Mouse (Mus musculus) brain, embryonic 14.5 days (tissue): ENCODE results near the gene Nudt12.

Source experiments
- CTCF ChIP-seq: fragments of 200-500 bp; IDR thresholded peaks from 2 replicates; pipeline ENCODE4 v1.5.1; 2012; ENCODE audit warnings: inconsistent platforms, mild to moderate bottlenecking, moderate library complexity, borderline replicate concordance; ENCODE audit not compliant: insufficient read depth, insufficient read length; ENCODE audit errors: extremely low read depth
- POLR2A ChIP-seq: fragments of 200-500 bp; IDR thresholded peaks from 2 replicates; pipeline ENCODE4 v1.6.1; 2012; ENCODE audit warnings: mild to moderate bottlenecking, inconsistent platforms, borderline replicate concordance; ENCODE audit not compliant: poor library complexity, insufficient read depth, insufficient read length, severe bottlenecking; ENCODE audit errors: extremely low read depth

- TF ChIP-seq POLR2A, result no peak
- no peak for TF ChIP-seq CTCF
Observed at GRCm38 (mm10) chr17:59026336-59026735, 13.2 kb upstream of the Nudt12 start.
